Mouse (Mus musculus): ENCODE measurements around the gene Sardh.

- TF ChIP-seq POLR2A (IDR thresholded peaks at IDR 0.05; ENCODE audit: insufficient read depth, low read depth, low read length) (no peak), EP300 (IDR thresholded peaks at IDR 0.05; ENCODE audit: insufficient read depth, low read depth, low read length) (no peak)
Observed at GRCm38 (mm10) chr2:27268325-27268724, 20.2 kb upstream of the Sardh start.
